Mouse (Mus musculus): Measurements from ENCODE around the gene Cetn3.

Cetn3 gene

GRCm38 (mm10) chr13:81822750-81823149 is 39.9 kb downstream of the Cetn3 start:
- DNase-seq (ENCODE audit: low spot score in 2 of 2), result no peak

- no peak for DNase-seq (ENCODE audit: low spot score in 2 of 2)
Observed at GRCm38 (mm10) chr13:81824576-81825330, 41.9 kb downstream of the Cetn3 start.

- DNase-seq (ENCODE audit: low spot score in 2 of 2), result no peak
Observed at GRCm38 (mm10) chr13:81828486-81828885, 45.6 kb downstream of the Cetn3 start.

- no peak for DNase-seq (ENCODE audit: low spot score in 2 of 2)
Observed at GRCm38 (mm10) chr13:81831838-81832237, 49.0 kb downstream of the Cetn3 start.

- DNase-seq (ENCODE audit: low spot score in 2 of 2), result no peak
Observed at GRCm38 (mm10) chr13:81836386-81837177, 53.7 kb downstream of the Cetn3 start.

GRCm38 (mm10) chr13:81838016-81838415 is 55.1 kb downstream of the Cetn3 start:
- no peak for DNase-seq (ENCODE audit: low spot score in 2 of 2)

- DNase-seq (ENCODE audit: low spot score in 2 of 2), result no peak
Observed at GRCm38 (mm10) chr13:81838948-81839347, 56.1 kb downstream of the Cetn3 start.

GRCm38 (mm10) chr13:81840246-81840645 is 57.4 kb downstream of the Cetn3 start:
- DNase-seq (ENCODE audit: low spot score in 2 of 2), result no peak

GRCm38 (mm10) chr13:81840646-81841045 is 57.8 kb downstream of the Cetn3 start:
- DNase-seq (ENCODE audit: low spot score in 2 of 2), result no peak

- no peak for DNase-seq (ENCODE audit: low spot score in 2 of 2)
Observed at GRCm38 (mm10) chr13:81842278-81842677, 59.4 kb downstream of the Cetn3 start.

Measured in urinary bladder, postnatal 36 days (tissue).